Mouse (Mus musculus): ENCODE measurements around the gene Hmga1. TPM values are rescaled to one million over a fixed set of nuclear protein-coding genes. Genes with fewer than 3 reads are reported as not detected.

Hmga1 gene
- total RNA-seq, 2 experiments from 2014 or later, result 29.6 to 34.1 TPM

DNA sequence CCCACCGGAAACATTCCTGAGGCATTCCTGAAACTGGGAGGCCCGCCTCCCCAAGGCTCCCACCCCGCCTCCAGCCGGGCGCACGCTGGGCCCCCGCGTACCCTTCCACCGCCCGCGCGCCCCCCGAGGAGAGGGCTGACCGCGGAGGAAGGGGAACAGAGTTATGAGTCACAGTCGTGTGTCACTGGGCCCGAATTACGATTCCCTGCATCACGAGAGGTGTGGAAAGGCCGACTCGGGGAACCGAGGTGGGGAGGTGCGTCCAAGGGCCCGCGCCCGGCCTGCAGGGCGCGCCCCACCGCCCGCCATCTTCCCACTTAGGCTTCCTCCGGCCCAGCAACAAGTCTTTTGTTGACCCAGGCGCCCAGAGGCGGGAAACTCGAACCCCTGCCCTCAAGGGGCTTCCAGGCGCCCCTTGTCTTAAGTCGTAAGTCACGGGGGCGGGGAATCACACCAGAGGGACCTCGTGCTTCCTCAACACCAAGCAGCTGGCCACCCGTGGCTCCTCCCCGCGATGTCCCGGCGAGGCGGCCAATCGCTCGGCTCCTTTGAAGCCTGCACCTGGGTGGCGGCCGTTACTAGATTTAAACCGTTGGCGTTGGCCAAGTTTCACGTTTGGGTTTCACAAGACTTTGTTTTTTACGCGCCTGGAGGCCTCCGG lies 655 bp upstream of the Hmga1 start:
- TF ChIP-seq CTCF (IDR thresholded peaks at IDR 0.05), result no peak
- peak overlapping the region; percentile 82 for H3K4me3 ChIP-seq
- H3K27ac ChIP-seq, result peak overlapping the region; percentile 85
- DNase-seq, result peak; percentile 73
- intact Hi-C loops (cut with DNase I), result no loop called here

DNA sequence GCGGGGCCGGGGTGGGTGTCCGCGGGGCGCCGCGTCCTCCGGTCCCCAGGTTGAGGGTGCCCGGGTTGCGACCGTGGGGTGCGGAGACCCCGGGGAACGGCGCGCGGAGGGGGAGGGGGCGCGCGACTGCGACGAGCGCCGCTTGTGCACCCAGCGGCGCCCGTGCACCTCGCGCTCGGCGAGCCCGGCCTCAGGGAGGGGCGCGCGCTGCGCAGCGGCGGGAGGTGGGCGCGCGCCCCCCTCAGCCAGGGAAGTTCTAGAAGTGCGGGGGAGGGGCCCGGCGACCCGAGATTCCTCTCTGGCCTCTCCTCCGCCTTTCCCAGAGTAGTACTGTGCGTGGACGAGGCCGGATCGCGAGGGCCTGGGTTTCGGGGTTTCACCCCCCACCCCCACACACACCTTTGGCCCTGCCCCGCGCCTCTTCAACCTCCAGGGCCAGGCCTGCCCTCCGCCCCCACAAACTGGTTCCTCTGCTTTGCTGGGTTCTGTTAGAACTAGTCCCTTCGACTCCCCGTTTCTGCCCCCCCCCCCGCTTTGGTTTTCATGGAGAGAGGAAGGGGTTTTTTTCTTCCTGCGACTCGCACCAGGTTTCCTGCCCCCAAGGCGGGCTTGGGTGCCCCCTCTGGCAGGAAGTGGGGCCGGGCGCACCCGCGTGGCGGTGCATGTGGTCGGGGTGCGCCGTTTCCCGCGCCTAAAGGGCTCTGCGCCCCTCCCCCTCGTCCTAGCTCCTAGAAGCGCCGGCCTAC lies 1.1 kb downstream of the Hmga1 start:
- DNase-seq, result peak; percentile 56
- Histone ChIP-seq H3K27ac (peak overlapping the region; percentile 85), H3K4me3 (peak overlapping the region; percentile 82)
- intact Hi-C loops (cut with DNase I), result no loop called here
- TF ChIP-seq CTCF (IDR thresholded peaks at IDR 0.05), result peak; percentile 29; the same call in 1 of the 2 replicates

GRCm38 (mm10) chr17:27557927-27558661 lies 1.8 kb downstream of the Hmga1 start:
- H3K27ac ChIP-seq, result peak overlapping the region; percentile 85
- intact Hi-C loops (cut with DNase I), result no loop called here
- TF ChIP-seq CTCF (IDR thresholded peaks at IDR 0.05), result no peak
- peak overlapping the region; percentile 82 for H3K4me3 ChIP-seq
- DNase-seq, result peak; percentile 19

DNA sequence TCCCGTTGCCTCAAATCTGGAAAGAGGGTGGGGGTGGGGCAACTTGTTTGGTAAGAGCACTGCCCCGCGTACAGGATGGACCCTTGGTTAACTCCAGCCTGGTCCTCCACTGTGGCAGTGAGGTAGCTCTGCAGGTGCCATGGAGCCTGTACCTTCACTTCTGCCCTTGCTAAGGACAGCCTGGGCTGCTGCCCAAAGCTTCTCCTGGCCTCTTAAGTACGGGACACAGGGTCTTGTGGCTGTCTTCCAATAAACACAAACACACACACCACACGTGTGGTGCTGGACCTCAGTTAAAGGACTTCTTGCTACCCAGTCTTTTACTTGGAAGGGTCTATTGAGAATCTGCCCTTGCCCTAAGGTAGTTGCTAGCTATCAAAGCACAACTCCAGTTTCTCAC lies 2.5 kb downstream of the Hmga1 start:
- H3K4me3 ChIP-seq, result no peak overlapping the region
- intact Hi-C loops (cut with DNase I), result no loop called here
- DNase-seq, result peak; percentile 15
- TF ChIP-seq CTCF (IDR thresholded peaks at IDR 0.05), result no peak
- no peak overlapping the region for H3K27ac ChIP-seq

DNA sequence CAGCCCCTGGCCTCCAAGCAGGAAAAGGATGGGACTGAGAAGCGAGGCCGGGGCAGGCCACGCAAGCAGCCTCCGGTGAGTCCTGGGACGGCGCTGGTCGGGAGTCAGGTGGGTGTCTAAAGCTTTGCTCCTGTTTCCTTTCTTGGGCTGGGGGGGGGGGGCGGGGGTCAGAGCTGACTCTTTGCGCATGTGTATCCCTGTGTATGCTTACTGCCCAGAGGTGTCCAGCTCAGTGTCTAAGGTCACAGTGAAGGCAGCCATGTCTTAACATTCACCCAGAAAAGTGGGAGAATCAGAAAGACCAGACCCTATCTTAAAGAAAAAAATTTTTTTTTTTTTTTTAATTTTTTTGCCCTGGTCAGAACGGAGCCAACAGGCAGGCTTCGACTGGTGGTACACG lies 3.3 kb downstream of the Hmga1 start:
- intact Hi-C loops (cut with DNase I), result no loop called here
- Histone ChIP-seq H3K4me3 (no peak overlapping the region), H3K27ac (no peak overlapping the region)
- DNase-seq, result peak; percentile 4
- no peak for TF ChIP-seq CTCF (IDR thresholded peaks at IDR 0.05)

DNA sequence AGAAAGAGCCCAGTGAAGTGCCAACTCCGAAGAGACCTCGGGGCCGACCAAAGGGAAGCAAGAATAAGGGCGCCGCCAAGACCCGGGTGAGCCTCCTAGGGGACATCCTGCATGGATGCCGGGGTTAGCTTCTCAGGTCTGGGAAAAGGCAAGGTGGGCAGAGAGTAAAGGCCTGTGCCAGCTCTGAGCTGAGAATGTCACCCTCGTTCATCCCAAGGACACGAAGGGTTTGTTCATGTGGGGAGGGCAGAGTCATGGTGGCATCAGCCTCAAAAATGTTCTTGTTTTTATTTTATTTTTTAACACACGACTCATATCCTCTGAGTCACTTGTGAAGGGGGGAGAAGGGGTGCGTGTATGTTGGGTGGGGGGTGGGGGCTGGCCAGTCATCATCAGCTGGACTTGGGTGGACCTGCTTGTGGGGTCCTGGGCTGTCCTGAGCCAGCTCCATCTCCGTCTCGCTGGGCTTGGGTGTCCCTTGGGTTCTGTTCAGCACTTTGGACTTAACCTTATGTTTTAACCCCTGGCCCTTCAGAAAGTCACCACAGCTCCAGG lies 4.7 kb downstream of the Hmga1 start:
- H3K27ac ChIP-seq, result no peak overlapping the region
- intact Hi-C loops (cut with DNase I), result no loop called here

GRCm38 (mm10) chr17:27561809-27562526 lies 5.7 kb downstream of the Hmga1 start:
- H3K4me3 ChIP-seq, result no peak overlapping the region
- no peak for DNase-seq
- no peak overlapping the region for H3K27ac ChIP-seq
- intact Hi-C loops (cut with DNase I), result no loop called here
- no peak for TF ChIP-seq CTCF (IDR thresholded peaks at IDR 0.05)

More for the DNA sequence above, 4.7 kb downstream of the Hmga1 start:
- TF ChIP-seq CTCF (IDR thresholded peaks at IDR 0.05), result no peak
- no peak overlapping the region for H3K4me3 ChIP-seq
- DNase-seq, result no peak

- DNase-seq, result no peak
- intact Hi-C loops (cut with DNase I), result no loop called here
- Histone ChIP-seq H3K4me3 (no peak overlapping the region), H3K27ac (no peak overlapping the region)
- no peak for TF ChIP-seq CTCF (IDR thresholded peaks at IDR 0.05)
Measured at GRCm38 (mm10) chr17:27563771-27564244, 7.5 kb downstream of the Hmga1 start.

DNA sequence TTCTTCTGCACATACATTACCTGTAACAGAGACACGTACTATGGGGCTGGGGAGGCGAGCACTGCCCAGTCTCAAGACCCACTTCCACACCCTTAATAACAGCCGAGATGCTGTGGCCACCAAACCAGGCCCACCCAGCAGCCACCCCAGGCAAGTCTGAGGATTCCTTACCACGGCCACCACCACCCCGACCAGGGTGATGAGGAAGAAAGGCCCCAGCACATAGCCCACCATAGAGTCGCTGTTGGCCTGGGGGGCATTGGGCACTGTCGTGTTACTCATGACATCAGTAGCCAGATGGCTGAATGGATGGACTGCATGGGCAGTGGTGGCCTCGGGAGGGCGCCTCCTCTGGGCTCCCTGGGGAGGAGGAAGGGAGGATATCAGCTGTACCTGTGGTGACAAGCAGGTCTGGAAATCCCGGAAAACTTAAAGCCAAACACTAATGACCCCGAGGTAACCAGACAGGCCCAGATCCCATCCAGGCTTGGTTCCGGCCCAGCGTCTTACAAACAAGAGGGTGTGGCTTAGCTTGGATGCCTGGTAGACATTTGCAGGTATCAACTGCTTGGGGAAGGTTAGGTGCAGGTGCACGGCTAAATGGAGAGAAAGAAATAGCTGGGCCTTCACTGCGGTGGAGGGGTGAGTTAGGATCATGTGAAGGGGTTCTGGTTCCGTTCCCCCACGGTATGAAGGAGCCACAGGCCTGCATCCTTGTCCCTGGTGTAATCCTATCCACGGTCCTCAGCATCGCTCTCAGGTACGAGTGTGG lies 8.3 kb downstream of the Hmga1 start:
- TF ChIP-seq CTCF (IDR thresholded peaks at IDR 0.05), result peak; percentile 6; the same call in 1 of the 2 replicates
- H3K27ac ChIP-seq, result peak overlapping the region; percentile 88
- peak overlapping the region; percentile 86 for H3K4me3 ChIP-seq
- DNase-seq, result no peak
- intact Hi-C loops (cut with DNase I), result loop anchor here (1.0 kb wide), 1 partner anchor 65 kb away; no protein-coding TSS in a partner anchor

- H3K4me3 ChIP-seq, result peak within 1 kb of the TSS; percentile 86
- no peak; the same call in 1 of the 2 replicates for TF ChIP-seq CTCF (IDR thresholded peaks at IDR 0.05)
- intact Hi-C loops (cut with DNase I), result loop anchor here (1.0 kb wide), 1 partner anchor 64 kb away; no protein-coding TSS in a partner anchor
- peak; percentile 97 for DNase-seq
- H3K27ac ChIP-seq, result peak within 1 kb of the TSS; percentile 88
Measured at GRCm38 (mm10) chr17:27565163-27565941, 9.1 kb downstream of the Hmga1 start, which contains the start of gene AI413582. AI413582 (minus strand) TSS chr17:27565756.

Measured in gastrocnemius, adult 2 months (tissue).